Mouse (Mus musculus) G1E (cell line): ENCODE measurements at regions not wholly inside any gene's neighbourhood (a gene's known extent, or its start where the extent isn't known, plus 50 kb on each side); places are given as distances from the start of the nearest gene placed in this dataset.

Source experiments
- CTCF ChIP-seq: IDR thresholded peaks from 2 replicates; pipeline ENCODE4 v1.5.1; 2012; ENCODE audit warnings: low read depth, low read length, inconsistent platforms, mixed read lengths
- GATA1 ChIP-seq: IDR thresholded peaks from 2 replicates; pipeline ENCODE4 v1.6.1; 2012; ENCODE audit warnings: borderline replicate concordance, low read length, inconsistent platforms, mixed read lengths
- GATA2 ChIP-seq: IDR thresholded peaks from 2 replicates; pipeline ENCODE4 v1.6.1; 2012; ENCODE audit warnings: low read depth, low read length, inconsistent platforms, borderline replicate concordance
- POLR2AphosphoS5 ChIP-seq: IDR thresholded peaks from 2 replicates; pipeline ENCODE4 v1.6.1; 2012; ENCODE audit warnings: low read depth, low read length, inconsistent platforms; ENCODE audit not compliant: insufficient replicate concordance
- TAL1 ChIP-seq: conservative IDR thresholded peaks from 2 replicates; pipeline ENCODE4 v1.6.1; 2012; ENCODE audit warnings: low read depth, low read length, inconsistent platforms, mixed read lengths

GRCm38 (mm10) chr11:48661641-48662040, 138.5 kb upstream of the Rack1 start:
- no peak for TF ChIP-seq CTCF
- no peak for TF ChIP-seq GATA1
- no peak for TF ChIP-seq TAL1
- no peak for TF ChIP-seq GATA2
- no peak for TF ChIP-seq POLR2AphosphoS5
